Mouse (Mus musculus) lung, adult 2 months (tissue): Measurements from ENCODE around the gene Ntmt1. TPM values are rescaled to one million over a fixed set of nuclear protein-coding genes. Genes with fewer than 3 reads are reported as not detected.

Experiments used
- DNase-seq: peaks from one replicate; pipeline ENCODE4 v3.0.0; 2022
- H3K4me1 ChIP-seq: fragments of 200-500 bp; 2 replicates; pipeline ENCODE4 v1.6.1; 2011; ENCODE audit warnings: low read length; ENCODE audit not compliant: control insufficient read depth, insufficient read depth
- H3K4me3 ChIP-seq: fragments of 200-500 bp; replicated peaks from 2 replicates; pipeline ENCODE3; 2011; ENCODE audit warnings: low read depth, mild to moderate bottlenecking, control low read depth, low read length; ENCODE audit errors: extremely low read depth
- CTCF ChIP-seq: fragments of 200-500 bp; IDR thresholded peaks from 2 replicates; pipeline ENCODE4 v1.5.1; 2011; ENCODE audit warnings: mild to moderate bottlenecking, low read length, control low read depth; ENCODE audit not compliant: insufficient read depth
- POLR2A ChIP-seq: fragments of 200-500 bp; IDR thresholded peaks from 2 replicates; pipeline ENCODE4 v1.6.1; 2011; ENCODE audit warnings: low read depth, mild to moderate bottlenecking, control low read depth, low read length, borderline replicate concordance; ENCODE audit errors: extremely low read depth
- WGBS: fragments of 180-500 bp; shearing (Covaris S2); methylation state at CpG from one replicate; pipeline ENCODE4 v1.1.7; 2018; 5-methylcytosine and 5-hydroxymethylcytosine counted together
- polyA plus RNA-seq: library from polyadenylated mRNA; depleted of rRNA; stranded (reverse); fragments of >200 nt; gene quantifications from 2 replicates; pipeline ENCODE4 v1.2.3, GENCODE M21; 2012

Ntmt1 gene
- polyA plus RNA-seq, 1 experiment, result 23.4 TPM

DNA sequence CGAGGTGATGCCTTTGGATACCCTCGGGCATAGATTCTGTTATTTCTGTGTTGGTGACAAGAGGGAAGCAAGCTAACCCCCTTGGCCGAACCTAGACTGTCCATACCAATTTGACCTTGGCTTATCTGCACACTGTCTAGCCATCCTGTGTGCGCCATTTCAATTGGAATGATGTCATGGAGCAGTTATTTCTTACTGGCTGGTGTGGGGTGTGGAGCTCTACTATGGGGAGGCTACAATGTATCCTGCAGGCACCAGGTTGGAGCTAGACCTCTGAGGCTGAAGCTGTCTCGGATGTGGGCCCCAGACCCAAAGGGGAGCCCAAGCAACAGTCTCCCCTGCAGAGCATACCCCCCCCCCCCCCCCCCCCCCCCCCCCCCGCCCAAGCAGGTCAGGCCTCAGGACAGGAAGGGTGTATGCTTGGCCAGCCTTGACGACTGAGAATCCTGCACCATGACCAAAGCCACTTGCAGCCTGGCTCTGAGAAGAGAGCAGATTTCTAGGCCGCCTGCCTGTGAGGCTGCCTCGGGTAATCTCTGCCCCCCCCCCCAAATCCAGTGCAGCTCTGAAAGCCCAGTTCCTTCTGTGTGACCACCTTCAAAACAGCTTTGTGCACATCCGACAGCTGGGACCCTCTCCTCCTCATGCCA is 26.9 kb downstream of the Ntmt1 start, which contains the start of gene Prrx2:
Gene Prrx2 (plus strand): TSS at position 600 of the 650 bp plus-strand sequence.
- no peak for TF ChIP-seq CTCF
- no peak for TF ChIP-seq POLR2A
- WGBS, result 58% methylated on average over 9 of the region's 10 CpGs
- no peak for DNase-seq
- Histone ChIP-seq H3K4me3 (no peak within 1 kb of the TSS), H3K4me1 (no peaks in the 10 kb centered on the region)

DNA sequence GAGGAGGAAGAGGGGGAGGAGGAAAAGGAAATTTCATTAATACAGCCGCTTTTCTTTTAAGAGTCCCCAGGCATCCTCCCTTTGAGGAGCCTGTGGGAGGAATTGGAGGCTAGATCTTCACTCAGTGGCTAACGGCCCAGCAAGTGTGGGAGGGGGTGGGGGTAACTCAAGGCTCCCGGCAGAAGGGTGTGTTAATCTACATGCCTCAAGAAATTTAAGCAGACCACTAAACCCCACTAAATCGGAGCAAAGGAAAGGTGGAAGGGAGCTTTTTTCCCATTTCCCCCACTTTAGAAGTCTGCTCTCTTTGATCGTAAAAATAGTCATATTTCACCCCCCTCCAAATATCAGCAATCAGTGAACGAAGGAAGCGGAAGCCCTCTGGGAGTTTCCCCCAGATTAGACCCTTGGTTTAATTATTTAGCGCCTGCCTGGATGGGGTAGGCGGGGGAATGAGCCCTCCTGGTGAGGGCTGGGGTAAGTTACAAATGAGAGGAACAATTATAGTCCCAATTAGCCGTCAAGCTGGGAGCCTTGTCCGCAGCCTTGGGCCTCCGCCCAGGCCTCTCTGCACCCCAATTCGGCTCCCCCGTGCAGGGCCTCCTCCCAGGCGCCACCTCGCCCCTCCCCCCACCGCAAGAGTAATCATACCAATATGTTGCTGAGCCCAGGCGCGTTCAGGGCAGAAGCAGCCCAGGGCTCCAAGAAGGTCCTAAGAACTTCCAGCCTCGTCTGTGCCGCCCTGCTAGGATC is 28.8 kb downstream of the Ntmt1 start:
- 32% methylated on average over 21 of the region's 21 CpGs for WGBS
- no peaks in the 10 kb centered on the region for H3K4me1 ChIP-seq
- DNase-seq, result no peak
- H3K4me3 ChIP-seq, result no peak overlapping the region
- TF ChIP-seq POLR2A (no peak), CTCF (no peak)

DNA sequence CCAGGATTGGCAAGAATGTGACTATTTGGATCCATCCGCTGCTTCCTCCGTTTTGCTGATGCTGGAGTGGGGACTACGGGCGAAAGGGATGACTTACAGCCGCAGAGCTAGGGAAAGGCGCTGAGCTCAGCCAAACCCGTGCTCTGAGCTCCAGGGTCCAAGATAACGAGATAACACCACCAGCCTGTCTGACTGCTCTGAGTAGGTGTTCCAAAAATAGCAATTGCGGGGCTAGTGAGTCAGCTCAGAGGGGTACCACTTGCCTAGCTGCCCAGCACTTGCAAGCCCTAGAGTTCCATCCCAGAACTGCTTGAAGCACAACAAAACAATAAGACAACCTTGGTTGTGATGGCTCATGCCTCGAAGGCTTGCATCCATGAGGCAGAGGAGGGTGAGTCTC is 35.0 kb downstream of the Ntmt1 start:
- H3K4me1 ChIP-seq, result no peaks in the 10 kb centered on the region
- 27% methylated on average over 10 of the region's 10 CpGs for WGBS
- no peak overlapping the region for H3K4me3 ChIP-seq
- TF ChIP-seq CTCF, result no peak
- no peak for TF ChIP-seq POLR2A
- no peak for DNase-seq

DNA sequence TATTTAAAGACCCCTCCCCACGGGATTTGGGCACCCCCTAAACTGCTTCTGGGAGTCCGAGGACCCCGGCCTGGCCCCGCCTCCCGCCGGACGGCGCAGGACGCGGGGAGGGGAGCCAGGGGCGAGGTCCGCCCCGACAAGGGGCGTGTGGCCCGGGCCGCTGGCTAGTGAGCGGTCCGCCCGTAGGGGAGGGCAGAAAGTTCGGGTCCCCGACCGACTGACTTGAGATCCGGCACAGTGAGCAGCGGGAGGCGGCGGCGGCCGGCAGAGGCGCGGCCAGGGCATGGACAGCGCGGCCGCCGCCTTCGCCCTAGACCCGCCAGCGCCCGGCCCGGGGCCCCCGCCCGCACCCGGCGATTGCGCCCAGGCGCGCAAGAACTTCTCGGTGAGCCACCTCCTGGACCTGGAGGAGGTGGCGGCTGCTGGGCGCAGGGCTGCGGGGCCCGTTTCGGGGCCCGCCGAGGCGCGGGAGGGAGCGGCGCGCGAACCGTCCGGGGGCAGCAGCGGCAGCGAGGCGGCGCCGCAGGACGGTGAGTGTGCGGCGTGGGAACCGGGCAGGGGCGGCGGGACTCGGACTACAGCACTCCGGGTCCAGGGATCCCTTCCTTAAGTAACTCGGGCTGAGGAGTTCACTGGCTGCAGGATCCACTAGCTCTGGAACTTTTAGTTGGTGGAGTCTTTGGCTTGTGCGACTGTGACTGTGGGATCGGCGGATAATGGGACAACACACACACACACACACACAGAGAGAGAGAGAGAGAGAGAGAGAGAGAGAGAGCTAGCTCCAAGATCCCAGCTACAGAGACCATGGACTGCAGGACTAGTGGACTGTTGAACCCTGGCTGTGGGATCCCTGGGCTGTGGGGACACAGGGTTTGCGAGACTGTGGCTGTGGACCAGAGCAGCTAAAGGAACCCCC is 37.8 kb downstream of the Ntmt1 start:
- TF ChIP-seq POLR2A (no peak), CTCF (no peak)
- H3K4me3 ChIP-seq, result peak overlapping the region; percentile 12
- H3K4me1 ChIP-seq, result no peaks in the 10 kb centered on the region
- no peak for DNase-seq
- WGBS, result 2% methylated on average over 77 of the region's 80 CpGs

DNA sequence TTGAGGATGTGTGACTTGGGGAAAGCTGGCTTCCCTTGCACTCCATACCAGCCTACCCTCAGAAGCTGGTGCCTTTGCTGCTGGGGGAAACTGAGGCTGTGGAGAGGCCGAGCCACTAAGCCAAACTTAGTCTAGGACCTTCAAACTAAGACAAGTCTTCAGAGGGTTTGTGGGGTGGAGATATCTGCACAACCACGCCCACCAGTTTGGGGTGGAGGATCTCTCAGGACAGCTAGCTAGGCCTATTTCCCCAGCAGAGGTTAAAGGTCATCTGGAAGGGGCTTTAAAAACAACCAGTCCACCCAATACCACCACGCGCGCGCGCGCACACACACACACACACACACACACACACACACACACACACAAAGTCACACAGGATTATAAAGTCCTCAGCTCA is 38.6 kb downstream of the Ntmt1 start:
- 56% methylated on average over 8 of the region's 8 CpGs for WGBS
- Histone ChIP-seq H3K4me1 (no peaks in the 10 kb centered on the region), H3K4me3 (no peak overlapping the region)
- DNase-seq, result no peak
- TF ChIP-seq CTCF, result no peak
- TF ChIP-seq POLR2A, result no peak

DNA sequence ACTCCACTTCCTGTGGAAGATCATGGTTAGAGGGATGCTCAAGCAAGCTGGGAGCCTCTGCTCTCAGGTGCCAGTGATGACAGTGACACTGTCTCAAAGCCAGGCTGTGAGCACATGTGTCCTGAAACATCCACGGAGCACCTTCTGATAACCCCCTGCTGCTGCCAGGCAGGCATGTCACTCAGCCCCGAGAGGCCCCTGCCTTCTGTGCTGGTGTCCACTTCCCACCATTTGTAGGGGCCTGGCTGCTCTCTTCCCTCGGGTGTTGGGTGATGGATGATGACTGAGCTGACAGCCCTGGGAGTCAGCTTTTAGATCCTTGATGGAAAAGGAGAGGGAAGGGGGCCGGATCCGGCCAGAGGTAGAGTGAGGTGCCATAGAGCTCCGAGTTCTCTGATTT is 39.1 kb downstream of the Ntmt1 start:
- no peak for TF ChIP-seq POLR2A
- TF ChIP-seq CTCF, result no peak
- WGBS, result 40% methylated on average over 6 of the region's 6 CpGs
- Histone ChIP-seq H3K4me3 (no peak overlapping the region), H3K4me1 (no peaks in the 10 kb centered on the region)
- DNase-seq, result no peak

DNA sequence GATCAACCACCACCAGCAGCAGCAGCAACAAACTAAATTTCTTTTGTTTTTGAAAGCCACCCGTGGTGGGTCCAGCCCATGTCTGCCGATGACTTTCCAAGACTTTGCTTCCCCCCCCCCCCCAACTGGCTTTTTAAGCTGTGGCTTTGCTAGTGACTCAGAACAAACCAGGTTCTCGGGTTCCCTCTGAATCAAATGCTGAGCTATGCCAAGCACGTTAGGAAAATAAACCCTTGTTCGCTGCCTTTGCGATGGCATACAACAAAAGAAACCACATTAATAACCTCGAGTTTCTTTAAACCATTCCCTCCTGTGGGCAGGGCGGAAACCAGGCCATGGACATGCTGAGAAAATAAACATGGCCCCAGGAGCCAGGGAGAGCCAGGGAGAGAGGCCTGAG is 40.6 kb downstream of the Ntmt1 start:
- no peak for DNase-seq
- Histone ChIP-seq H3K4me3 (no peak overlapping the region), H3K4me1 (no peaks in the 10 kb centered on the region)
- WGBS, result 58% methylated on average over 8 of the region's 8 CpGs
- TF ChIP-seq CTCF (no peak), POLR2A (no peak)

DNA sequence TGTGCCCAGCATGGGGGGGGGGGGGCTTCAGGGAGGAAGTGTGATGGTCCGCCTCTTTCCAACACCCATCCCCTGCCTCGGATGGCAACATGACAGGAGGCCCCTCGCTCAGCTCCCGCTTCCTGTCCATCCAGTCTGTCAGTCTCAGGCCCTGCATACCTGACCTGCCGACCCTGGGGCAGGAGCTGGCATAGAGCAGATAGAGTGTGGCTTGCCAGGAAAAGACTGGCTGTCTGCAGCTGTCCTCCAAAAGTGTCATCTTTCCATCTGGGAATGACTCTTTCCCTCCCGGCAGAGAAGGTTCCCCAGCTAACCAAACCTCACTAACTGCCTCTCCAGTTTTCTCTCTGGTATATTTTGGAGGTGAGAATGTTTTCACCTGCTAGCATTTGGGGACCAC is 43.0 kb downstream of the Ntmt1 start:
- WGBS, result 22% methylated on average over 6 of the region's 6 CpGs
- Histone ChIP-seq H3K4me1 (no peaks in the 10 kb centered on the region), H3K4me3 (no peak overlapping the region)
- TF ChIP-seq POLR2A (no peak), CTCF (no peak)
- DNase-seq, result no peak

DNA sequence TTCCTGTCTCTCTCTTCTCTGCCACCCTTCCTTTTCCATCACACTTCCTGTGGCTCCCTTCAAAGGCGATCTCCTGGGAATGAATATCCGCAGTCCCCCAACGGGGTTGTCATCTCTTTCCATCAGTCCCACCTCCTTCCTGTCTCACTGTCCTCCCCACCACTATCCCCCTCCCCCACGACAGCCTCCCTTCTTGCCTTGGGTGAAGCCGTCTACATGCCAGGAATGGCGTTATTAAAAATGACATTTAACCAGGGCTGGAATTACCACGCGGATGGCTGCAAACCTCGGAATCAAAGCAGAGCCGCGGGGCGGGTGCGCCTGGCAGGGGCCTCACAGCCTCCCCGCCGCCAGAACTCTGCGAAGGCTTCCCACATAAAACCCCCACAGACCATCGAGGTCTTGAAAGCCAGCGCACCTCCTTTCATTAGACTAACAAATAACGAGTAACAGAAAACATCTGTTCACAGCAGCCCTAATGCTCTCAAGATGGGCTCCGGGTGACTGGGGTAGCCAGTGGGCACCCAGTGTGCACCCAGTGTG is 45.2 kb downstream of the Ntmt1 start:
- TF ChIP-seq POLR2A (no peak), CTCF (no peak)
- no peaks in the 10 kb centered on the region for H3K4me1 ChIP-seq
- no peak for DNase-seq
- no peak overlapping the region for H3K4me3 ChIP-seq
- 34% methylated on average over 20 of the region's 20 CpGs for WGBS
